Mouse (Mus musculus): Measurements from ENCODE around the gene St6galnac6. TPM values are rescaled to one million over a fixed set of nuclear protein-coding genes. Genes with fewer than 3 reads are reported as not detected.

Gene St6galnac6
- polyA plus RNA-seq, 1 experiment from 2014 or later, result 13.5 TPM

DNA sequence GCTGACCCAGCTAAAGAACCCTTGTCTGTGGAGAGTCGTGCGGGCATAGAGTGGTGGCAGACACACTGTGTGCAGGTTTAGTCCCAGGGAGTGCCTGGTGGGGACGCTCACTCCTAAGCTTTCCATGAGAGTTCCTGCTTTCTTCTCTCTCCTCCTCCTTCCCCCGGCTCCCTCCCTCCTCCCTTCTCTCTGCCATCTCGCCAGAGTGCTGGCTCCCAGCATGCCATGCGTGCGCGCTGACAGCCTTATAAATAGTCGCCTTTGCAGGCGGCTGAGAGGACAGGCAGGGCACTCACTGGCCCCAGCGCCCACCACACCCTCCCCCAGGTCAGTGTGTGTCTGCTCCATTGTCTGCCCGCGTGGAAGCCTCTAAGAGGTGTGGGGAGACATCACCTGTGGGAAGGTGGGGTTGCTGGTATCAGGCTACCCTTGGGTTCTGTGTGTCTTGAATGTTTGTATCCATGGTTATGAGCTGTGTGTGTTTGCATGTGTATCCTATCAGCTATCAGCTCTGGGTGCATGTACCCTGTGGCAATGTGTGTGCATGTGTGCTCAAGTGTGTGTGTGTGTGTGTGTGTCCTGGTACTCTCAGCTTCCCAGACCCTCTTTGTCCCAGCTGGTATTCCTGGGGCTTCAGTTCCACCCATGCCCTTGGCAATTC is 25.8 kb downstream of the St6galnac6 start:
- WGBS, result 2% methylated on average over 13 of the region's 13 CpGs
- no peaks in the 10 kb centered on the region for H3K36me3 ChIP-seq
- no peaks in the 10 kb centered on the region for H3K27me3 ChIP-seq
- H3K9ac ChIP-seq, result peak overlapping the region; percentile 75
- peak overlapping the region; percentile 59 for H3K4me2 ChIP-seq
- no peaks in the 10 kb centered on the region for H3K9me3 ChIP-seq
- peak; percentile 70 for ATAC-seq (ENCODE audit: low FRiP score)
- peak overlapping the region; percentile 93 for H3K27ac ChIP-seq
- peak overlapping the region; percentile 39 for H3K4me3 ChIP-seq
- H3K4me1 ChIP-seq (replicated peaks), result peaks cover 77% of the 10 kb centered on the region

DNA sequence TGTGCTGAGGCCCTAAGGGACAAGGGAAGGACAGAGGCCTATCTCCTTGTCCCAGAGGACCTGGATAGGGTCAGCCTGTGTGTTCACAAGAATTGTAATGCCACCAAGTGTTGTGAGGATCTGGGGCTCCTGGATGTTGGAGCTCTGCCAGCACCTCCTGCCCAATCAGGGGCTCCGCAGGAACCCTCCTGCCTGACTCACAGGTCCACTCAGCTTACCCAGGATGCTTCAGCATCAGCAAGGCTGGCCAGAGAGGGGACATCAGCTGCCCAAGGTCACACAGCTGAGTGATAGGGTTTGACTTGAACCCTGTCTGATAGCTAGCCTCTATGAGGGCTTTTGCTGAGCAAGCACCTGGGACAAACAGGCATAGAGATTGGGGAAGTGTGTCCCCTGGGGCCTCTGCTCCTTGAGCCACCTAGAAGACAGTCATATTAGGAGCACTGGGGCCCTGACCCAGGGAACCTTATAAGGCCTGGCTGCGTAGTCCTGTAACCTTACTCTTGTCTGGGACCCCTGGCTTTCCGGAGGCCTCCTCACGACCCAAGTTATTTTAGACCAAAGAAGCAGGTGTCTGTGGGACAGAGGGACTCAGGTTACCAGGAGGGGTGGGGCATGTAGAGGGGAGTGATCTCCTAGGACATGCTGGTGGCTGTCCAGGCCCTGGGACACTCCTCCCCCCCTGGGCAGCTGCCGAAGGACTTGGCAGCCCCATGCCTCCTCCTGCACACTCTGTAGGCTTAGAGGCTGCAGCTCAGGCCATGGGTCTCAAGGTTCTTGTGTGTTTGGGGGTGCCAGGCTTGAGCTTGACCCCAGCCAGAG is 26.6 kb downstream of the St6galnac6 start:
- Histone ChIP-seq H3K27ac (peak overlapping the region; percentile 93), H3K4me3 (peak overlapping the region; percentile 39), H3K27me3 (no peaks in the 10 kb centered on the region), H3K4me1 (replicated peaks) (peaks cover 70% of the 10 kb centered on the region), H3K36me3 (no peaks in the 10 kb centered on the region), H3K4me2 (peak overlapping the region; percentile 59), H3K9ac (peak overlapping the region; percentile 75), H3K9me3 (no peaks in the 10 kb centered on the region)
- ATAC-seq (ENCODE audit: low FRiP score), result no peak
- 71% methylated on average over 5 of the region's 5 CpGs for WGBS

DNA sequence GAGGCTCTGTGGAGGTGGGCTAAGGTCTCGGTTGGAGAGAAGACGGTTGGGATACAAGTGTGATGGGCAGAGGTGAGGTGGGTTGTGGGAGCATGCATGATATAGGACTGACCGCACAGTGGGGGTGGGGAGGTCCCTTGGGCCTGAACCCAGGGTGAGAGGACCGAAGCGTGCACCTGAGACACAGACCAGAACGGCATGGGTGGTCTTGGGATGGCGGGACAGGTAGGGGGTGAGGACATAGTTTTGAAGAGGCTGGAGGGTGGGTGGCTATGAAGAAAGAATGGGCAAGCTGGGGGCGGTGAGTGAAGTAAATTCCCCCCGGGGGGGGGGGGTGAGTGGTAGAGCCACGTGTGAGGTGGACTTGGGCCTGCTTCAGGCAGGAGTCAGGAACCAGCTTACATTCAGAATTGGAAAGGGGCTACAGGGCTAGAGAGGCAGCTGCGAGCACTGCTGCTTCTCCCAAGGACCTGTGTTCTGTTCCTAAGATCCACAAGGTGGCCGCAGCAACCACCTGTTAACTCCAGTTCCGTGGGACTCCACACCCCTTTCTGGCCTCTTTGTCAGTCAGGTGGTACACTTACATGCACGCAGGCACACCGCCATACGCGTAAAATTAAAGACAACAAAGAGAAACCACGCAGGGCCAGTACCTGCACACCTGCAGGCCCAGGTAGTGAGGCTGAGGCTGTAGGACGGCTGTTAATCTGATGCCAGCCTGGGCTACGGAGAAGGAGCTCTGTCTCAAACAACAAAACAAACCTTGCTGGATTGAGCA is 27.9 kb downstream of the St6galnac6 start:
- Histone ChIP-seq H3K4me2 (no peak overlapping the region), H3K9ac (no peak overlapping the region), H3K9me3 (no peaks in the 10 kb centered on the region), H3K36me3 (no peaks in the 10 kb centered on the region; the same call in 1 of the 2 replicates), H3K4me1 (replicated peaks) (peaks cover 69% of the 10 kb centered on the region), H3K4me3 (no peak overlapping the region), H3K27ac (0 out of 2 replicates have a peak overlapping the region, but pooled peaks have one; percentile 8), H3K27me3 (no peaks in the 10 kb centered on the region)
- ATAC-seq (ENCODE audit: low FRiP score), result no peak
- 74% methylated on average over 18 of the region's 20 CpGs for WGBS

DNA sequence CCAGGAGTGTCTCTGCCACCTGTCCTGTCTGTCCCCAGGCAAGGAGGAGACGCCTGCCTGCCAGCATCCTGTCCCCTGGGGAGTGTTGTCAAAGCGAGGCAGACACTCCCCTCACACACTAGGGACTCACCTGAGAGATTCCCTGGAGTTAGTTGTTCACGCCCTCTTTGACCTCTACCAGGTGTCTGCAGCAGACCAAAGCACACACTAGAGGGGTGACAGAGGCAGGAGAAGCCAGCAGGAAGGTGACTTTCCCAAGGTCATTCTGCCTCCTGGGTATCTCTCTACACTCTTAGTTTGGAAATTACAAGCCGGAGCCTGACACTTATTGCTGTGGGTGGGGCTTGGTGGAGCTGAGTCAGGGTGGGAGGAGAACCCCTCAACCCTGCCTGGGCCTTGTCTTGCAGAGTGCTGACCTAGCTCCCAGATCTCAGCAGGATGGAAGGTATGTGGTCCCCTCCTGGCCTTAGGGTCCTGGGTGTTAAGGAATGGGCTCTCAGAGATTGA is 28.6 kb downstream of the St6galnac6 start:
- Histone ChIP-seq H3K4me2 (no peak overlapping the region), H3K4me1 (replicated peaks) (peaks cover 69% of the 10 kb centered on the region)
- 68% methylated on average over 4 of the region's 4 CpGs for WGBS

DNA sequence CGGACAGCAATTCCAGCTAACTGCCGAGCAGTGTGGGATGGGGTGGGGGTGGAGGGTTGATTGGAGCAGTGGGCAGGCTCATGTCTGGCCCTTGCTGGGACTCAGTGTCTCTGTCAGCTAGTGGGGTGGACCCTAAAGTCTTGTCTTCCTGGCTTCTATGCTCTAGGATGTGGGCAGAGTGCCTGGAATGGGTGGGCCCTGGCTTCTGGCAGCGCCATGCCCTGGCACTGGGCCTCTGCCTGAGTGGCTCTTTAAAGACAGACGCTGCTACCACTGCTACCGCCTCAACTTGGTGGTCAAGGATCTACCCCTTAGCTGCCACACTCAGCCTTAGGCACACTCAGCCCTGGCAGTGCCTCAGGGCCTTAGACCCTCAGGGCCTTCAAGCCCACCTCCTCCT is 29.2 kb downstream of the St6galnac6 start:
- H3K4me1 ChIP-seq (replicated peaks), result peaks cover 69% of the 10 kb centered on the region

More for the DNA sequence above, 28.6 kb downstream of the St6galnac6 start:
- no peaks in the 10 kb centered on the region for H3K9me3 ChIP-seq
- peaks cover 2% of the 10 kb centered on the region for H3K36me3 ChIP-seq
- no peaks in the 10 kb centered on the region for H3K27me3 ChIP-seq
- H3K9ac ChIP-seq, result peak overlapping the region; percentile 30
- H3K4me3 ChIP-seq, result no peak overlapping the region
- no peak for ATAC-seq (ENCODE audit: low FRiP score)
- peak overlapping the region; percentile 74 for H3K27ac ChIP-seq

DNA sequence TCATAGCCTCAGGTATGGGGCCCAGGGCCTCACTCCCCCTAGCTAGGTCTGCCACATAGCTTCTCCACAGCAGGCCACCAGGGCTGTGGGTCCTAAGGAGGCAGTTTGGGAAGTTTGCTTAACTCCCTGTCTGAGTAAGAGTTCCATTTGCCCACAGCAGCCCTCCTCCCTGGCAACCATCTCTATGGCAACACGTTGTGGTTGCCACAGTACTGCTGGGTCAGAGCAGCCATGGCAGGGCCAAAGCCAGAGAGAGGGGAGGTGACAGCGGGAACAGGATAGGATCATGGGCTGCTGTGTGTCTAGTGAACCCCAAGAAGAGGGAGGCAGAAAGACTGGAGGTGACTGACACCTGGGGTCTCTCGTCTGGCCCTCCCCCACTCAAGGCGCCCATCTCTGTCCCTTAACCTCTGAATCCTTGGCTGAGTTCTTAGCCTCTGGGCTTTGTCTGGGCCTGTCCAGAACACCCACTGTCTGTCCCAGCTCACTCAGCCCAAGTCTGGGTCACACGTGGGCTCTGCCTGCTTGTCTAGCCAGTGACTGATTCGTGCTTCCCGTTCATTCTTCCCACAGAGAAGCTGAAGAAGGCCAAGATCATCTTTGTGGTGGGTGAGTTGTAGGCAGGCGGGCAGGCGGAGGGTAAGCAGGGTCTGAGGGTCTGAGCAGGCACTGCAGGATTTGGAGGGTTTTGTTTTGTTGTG is 29.9 kb downstream of the St6galnac6 start:
- H3K27ac ChIP-seq, result peak overlapping the region; percentile 74
- no peak overlapping the region for H3K4me3 ChIP-seq
- peak overlapping the region; percentile 30 for H3K9ac ChIP-seq

More for the DNA sequence above, 29.2 kb downstream of the St6galnac6 start:
- H3K9ac ChIP-seq, result peak overlapping the region; percentile 30
- peaks cover 8% of the 10 kb centered on the region for H3K36me3 ChIP-seq
- 48% methylated on average over 4 of the region's 5 CpGs for WGBS
- 0 out of 2 replicates have a peak, but pooled peaks have one; percentile 4 for ATAC-seq (ENCODE audit: low FRiP score)
- H3K27ac ChIP-seq, result peak overlapping the region; percentile 74
- no peaks in the 10 kb centered on the region for H3K9me3 ChIP-seq
- H3K4me3 ChIP-seq, result no peak overlapping the region
- H3K4me2 ChIP-seq, result peak overlapping the region; percentile 40
- no peaks in the 10 kb centered on the region for H3K27me3 ChIP-seq

DNA sequence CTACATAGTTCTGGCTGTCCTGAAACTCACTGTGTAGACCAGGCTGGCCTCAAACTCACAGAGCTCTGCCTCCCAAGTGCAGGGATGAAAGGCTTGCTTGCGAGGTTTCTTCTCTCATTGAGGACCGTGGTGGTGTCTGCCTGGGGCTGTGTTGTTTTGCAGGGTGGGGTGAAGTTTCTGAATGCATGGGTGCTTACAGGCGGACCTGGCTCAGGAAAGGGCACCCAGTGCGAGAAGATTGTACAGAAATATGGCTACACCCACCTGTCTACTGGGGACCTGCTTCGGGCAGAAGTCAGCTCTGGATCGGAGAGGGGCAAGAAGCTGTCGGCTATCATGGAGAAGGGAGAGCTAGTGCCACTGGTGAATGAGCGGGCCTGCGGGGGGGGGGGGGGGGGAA is 30.5 kb downstream of the St6galnac6 start:
- Histone ChIP-seq H3K4me1 (replicated peaks) (peaks cover 71% of the 10 kb centered on the region), H3K36me3 (peaks cover 17% of the 10 kb centered on the region), H3K27me3 (no peaks in the 10 kb centered on the region), H3K9me3 (no peaks in the 10 kb centered on the region), H3K4me3 (no peak overlapping the region), H3K4me2 (peak overlapping the region; percentile 40), H3K27ac (no peak overlapping the region), H3K9ac (peak overlapping the region; percentile 30)
- WGBS, result 82% methylated on average over 8 of the region's 9 CpGs
- no peak for ATAC-seq (ENCODE audit: low FRiP score)

More for the DNA sequence above, 29.9 kb downstream of the St6galnac6 start:
- peak overlapping the region; percentile 40 for H3K4me2 ChIP-seq
- no peaks in the 10 kb centered on the region for H3K27me3 ChIP-seq
- H3K4me1 ChIP-seq (replicated peaks), result peaks cover 71% of the 10 kb centered on the region
- H3K36me3 ChIP-seq, result peaks cover 14% of the 10 kb centered on the region
- peak; percentile 50 for ATAC-seq (ENCODE audit: low FRiP score)
- 28% methylated on average over 9 of the region's 9 CpGs for WGBS
- H3K9me3 ChIP-seq, result no peaks in the 10 kb centered on the region

DNA sequence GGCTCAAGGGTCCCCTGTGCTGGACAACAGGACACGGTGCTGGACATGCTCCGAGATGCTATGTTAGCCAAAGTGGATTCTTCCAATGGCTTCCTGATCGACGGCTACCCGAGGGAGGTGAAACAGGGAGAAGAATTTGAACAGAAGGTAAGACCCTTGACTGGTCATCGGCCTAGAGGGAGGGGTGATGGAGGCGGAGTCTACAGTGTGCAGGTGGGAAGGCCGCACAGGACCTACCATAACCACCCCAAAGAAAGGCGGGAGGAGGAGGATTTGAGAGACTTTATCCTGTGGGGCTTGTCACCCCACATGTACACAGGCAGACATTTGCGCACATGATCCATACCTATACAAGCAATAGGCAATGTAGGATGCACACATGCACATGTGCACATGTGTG is 31.5 kb downstream of the St6galnac6 start:
- H3K9ac ChIP-seq, result peak overlapping the region; percentile 3
- H3K4me2 ChIP-seq, result no peak overlapping the region

DNA sequence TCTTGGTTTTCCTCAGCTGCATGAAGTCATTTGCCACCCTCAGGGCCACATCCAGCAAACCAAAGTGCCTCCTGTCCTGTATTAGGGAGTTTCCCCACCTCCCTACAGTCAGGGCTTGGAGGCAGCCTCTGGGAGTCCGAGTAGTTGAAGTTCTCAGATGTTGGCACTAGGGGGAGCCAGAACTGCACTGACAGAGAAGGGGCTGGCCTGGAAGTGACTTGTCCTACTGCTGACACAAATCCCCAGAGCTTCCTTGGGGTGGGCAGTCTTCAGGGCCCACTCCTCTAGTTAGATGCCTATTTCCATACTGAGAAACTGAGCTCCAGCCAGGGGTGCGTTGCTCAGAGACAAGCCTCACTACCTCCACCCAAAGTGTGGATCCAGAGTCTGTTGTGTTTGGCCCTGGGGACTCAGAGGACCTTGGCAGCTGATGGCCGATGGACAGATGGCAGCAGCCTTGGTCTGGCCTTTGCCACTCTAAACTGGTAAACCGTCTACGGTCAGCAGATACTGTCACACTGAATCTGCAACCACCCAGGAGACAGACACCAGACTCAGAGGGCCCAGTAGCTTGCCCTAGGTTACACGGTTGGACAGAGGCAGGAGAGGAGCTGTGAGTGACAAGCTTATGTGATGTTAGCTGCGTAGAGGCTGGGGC is 32.4 kb downstream of the St6galnac6 start:
- H3K9ac ChIP-seq, result peak overlapping the region; percentile 40; the same call in 1 of the 2 replicates
- H3K27me3 ChIP-seq, result no peaks in the 10 kb centered on the region
- no peaks in the 10 kb centered on the region for H3K9me3 ChIP-seq
- no peak overlapping the region for H3K4me2 ChIP-seq
- peaks cover 18% of the 10 kb centered on the region for H3K36me3 ChIP-seq
- H3K4me3 ChIP-seq, result no peak overlapping the region
- 48% methylated on average over 7 of the region's 7 CpGs for WGBS
- no peak overlapping the region for H3K27ac ChIP-seq
- ATAC-seq (ENCODE audit: low FRiP score), result peak; percentile 30; the same call in 1 of the 2 replicates
- peaks cover 53% of the 10 kb centered on the region for H3K4me1 ChIP-seq (replicated peaks)

More for the DNA sequence above, 31.5 kb downstream of the St6galnac6 start:
- Histone ChIP-seq H3K4me1 (replicated peaks) (peaks cover 61% of the 10 kb centered on the region), H3K27ac (no peak overlapping the region), H3K4me3 (no peak overlapping the region), H3K36me3 (peaks cover 18% of the 10 kb centered on the region), H3K27me3 (no peaks in the 10 kb centered on the region), H3K9me3 (no peaks in the 10 kb centered on the region)
- no peak for ATAC-seq (ENCODE audit: low FRiP score)
- WGBS, result 88% methylated on average over 10 of the region's 10 CpGs

DNA sequence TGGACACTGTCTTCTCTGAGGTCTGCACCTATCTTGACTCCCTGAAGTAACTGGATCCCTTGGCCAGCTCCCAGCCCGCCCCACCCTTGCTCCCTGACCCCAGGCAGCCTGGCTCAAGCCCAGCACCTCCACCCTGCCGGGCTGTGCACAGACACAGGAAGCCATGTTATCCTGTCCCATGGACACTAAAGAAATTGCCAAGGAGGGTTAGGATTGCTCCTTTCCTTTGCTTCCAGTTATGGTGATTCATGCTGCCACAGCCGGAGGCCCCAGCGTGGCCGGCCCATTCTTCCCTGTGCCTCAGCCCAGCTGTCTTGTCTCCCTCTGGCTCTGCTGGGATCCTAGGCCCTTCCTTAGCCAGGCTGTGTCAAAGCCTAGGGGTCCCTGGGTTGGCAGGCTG is 34.2 kb downstream of the St6galnac6 start:
- no peak for ATAC-seq (ENCODE audit: low FRiP score)
- peak overlapping the region; percentile 35; the same call in 1 of the 2 replicates for H3K27ac ChIP-seq
- peaks cover 18% of the 10 kb centered on the region for H3K36me3 ChIP-seq
- no peaks in the 10 kb centered on the region for H3K27me3 ChIP-seq
- WGBS, result 73% methylated on average over 5 of the region's 5 CpGs
- H3K4me1 ChIP-seq (replicated peaks), result peaks cover 41% of the 10 kb centered on the region
- H3K4me2 ChIP-seq, result no peak overlapping the region
- H3K9ac ChIP-seq, result no peak overlapping the region
- no peaks in the 10 kb centered on the region for H3K9me3 ChIP-seq
- H3K4me3 ChIP-seq, result no peak overlapping the region

All from hindbrain, embryonic 13.5 days (tissue).